Mouse (Mus musculus) bone marrow macrophage, adult 2 months (primary cell): ENCODE measurements around the gene Havcr2. TPM values are rescaled to one million over a fixed set of nuclear protein-coding genes. Genes with fewer than 3 reads are reported as not detected.
"Not testable (repeated sequence)": the region's sequence is repeated elsewhere in the genome, so short reads cannot be mapped to it uniquely, and the experiment has no call there.

Experiments
- H3K27ac ChIP-seq: 2 replicates; pipeline ENCODE4 v1.5.1; 2012; ENCODE audit warnings: low read depth, low read length; ENCODE audit not compliant: insufficient read depth
- H3K4me1 ChIP-seq: 2 replicates; pipeline ENCODE4 v1.6.1; 2012; ENCODE audit warnings: low read length; ENCODE audit not compliant: control insufficient read depth, insufficient read depth
- H3K4me3 ChIP-seq: 2 replicates; pipeline ENCODE4 v1.5.1; 2012; ENCODE audit warnings: mild to moderate bottlenecking, low read length, moderate library complexity; ENCODE audit not compliant: insufficient read depth
- CTCF ChIP-seq: IDR thresholded peaks from 2 replicates; pipeline ENCODE4 v1.5.1; 2012; ENCODE audit warnings: low read depth, mild to moderate bottlenecking, low read length, moderate library complexity
- POLR2A ChIP-seq: IDR thresholded peaks from 2 replicates; pipeline ENCODE4 v1.6.1; 2012; ENCODE audit warnings: mild to moderate bottlenecking, low read depth, low read length, borderline replicate concordance
- polyA plus RNA-seq: library from polyadenylated mRNA; stranded (reverse); fragments of >200 nt; gene quantifications from 2 replicates; pipeline ENCODE4 v1.2.4, GENCODE M21; 2012; ENCODE audit not compliant: missing spikeins, insufficient read depth, insufficient read length

The Havcr2 gene
- 22.1 and 27.7 TPM in 2 replicates for polyA plus RNA-seq

GRCm38 (mm10) chr11:46454453-46455045 is at the start of gene Havcr2:
TSS of gene Havcr2 (plus strand) at chr11:46454935.
- H3K4me3 ChIP-seq, result peak within 1 kb of the TSS; percentile 38
- no peak for TF ChIP-seq POLR2A
- no peak for TF ChIP-seq CTCF
- H3K4me1 ChIP-seq, result peaks cover 22% of the 10 kb centered on the region
- peak within 1 kb of the TSS; percentile 56 for H3K27ac ChIP-seq

- H3K4me3 ChIP-seq, result no peak overlapping the region
- no peaks in the 10 kb centered on the region for H3K4me1 ChIP-seq
- no peak overlapping the region for H3K27ac ChIP-seq
Observed at GRCm38 (mm10) chr11:46404986-46405385, 49.7 kb upstream of the Havcr2 start.

GRCm38 (mm10) chr11:46406721-46407120 is 48.0 kb upstream of the Havcr2 start:
- Histone ChIP-seq H3K4me3 (no peak overlapping the region), H3K27ac (no peak overlapping the region), H3K4me1 (no peaks in the 10 kb centered on the region)
- TF ChIP-seq CTCF (no peak), POLR2A (no peak)

More at GRCm38 (mm10) chr11:46404986-46405385, 49.7 kb upstream of the Havcr2 start:
- no peak for TF ChIP-seq CTCF
- no peak for TF ChIP-seq POLR2A

GRCm38 (mm10) chr11:46410018-46410563 is 44.6 kb upstream of the Havcr2 start:
- TF ChIP-seq POLR2A, result no peak
- no peak for TF ChIP-seq CTCF
- no peak overlapping the region for H3K4me3 ChIP-seq
- H3K4me1 ChIP-seq, result no peaks in the 10 kb centered on the region
- H3K27ac ChIP-seq, result no peak overlapping the region

GRCm38 (mm10) chr11:46418438-46418837 is 36.3 kb upstream of the Havcr2 start:
- no peak for TF ChIP-seq CTCF
- no peak for TF ChIP-seq POLR2A
- Histone ChIP-seq H3K4me3 (no peak overlapping the region), H3K4me1 (no peaks in the 10 kb centered on the region), H3K27ac (no peak overlapping the region)

GRCm38 (mm10) chr11:46418860-46419259 is 35.9 kb upstream of the Havcr2 start:
- no peak overlapping the region for H3K4me3 ChIP-seq
- no peak overlapping the region for H3K27ac ChIP-seq
- TF ChIP-seq CTCF (no peak), POLR2A (no peak)
- H3K4me1 ChIP-seq, result no peaks in the 10 kb centered on the region

- no peaks in the 10 kb centered on the region for H3K4me1 ChIP-seq
- TF ChIP-seq POLR2A (no peak), CTCF (no peak)
- no peak overlapping the region for H3K27ac ChIP-seq
- no peak overlapping the region for H3K4me3 ChIP-seq
Observed at GRCm38 (mm10) chr11:46421086-46421888, 33.4 kb upstream of the Havcr2 start.

- not testable (repeated sequence) for H3K4me3 ChIP-seq, H3K4me1 ChIP-seq, H3K27ac ChIP-seq
Observed at GRCm38 (mm10) chr11:46428131-46428530, 26.6 kb upstream of the Havcr2 start.

- Histone ChIP-seq H3K4me3 (no peak overlapping the region), H3K27ac (no peak overlapping the region), H3K4me1 (no peaks in the 10 kb centered on the region)
- TF ChIP-seq POLR2A, result no peak
- TF ChIP-seq CTCF, result no peak
Observed at GRCm38 (mm10) chr11:46430123-46430522, 24.6 kb upstream of the Havcr2 start.

- H3K4me1 ChIP-seq, result peaks cover 2% of the 10 kb centered on the region; the same call in 1 of the 2 replicates
- no peak overlapping the region for H3K27ac ChIP-seq
- TF ChIP-seq CTCF (peak; percentile 32; the same call in 1 of the 2 replicates), POLR2A (no peak)
- no peak overlapping the region for H3K4me3 ChIP-seq
Observed at GRCm38 (mm10) chr11:46431129-46431528, 23.6 kb upstream of the Havcr2 start.

GRCm38 (mm10) chr11:46435363-46435762 is 19.4 kb upstream of the Havcr2 start:
- no peak for TF ChIP-seq CTCF
- TF ChIP-seq POLR2A, result no peak
- Histone ChIP-seq H3K27ac (no peak overlapping the region), H3K4me1 (peaks cover 7% of the 10 kb centered on the region; the same call in 1 of the 2 replicates), H3K4me3 (no peak overlapping the region)
